24 mouse cellular contexts compared by ENCODE assay signal in genomic region chr11:33637107-33637506, GRCm38 (mm10). TPM values are rescaled to one million over a fixed set of nuclear protein-coding genes. Genes with fewer than 3 reads are reported as not detected.
DNase-seq lines count a peak whose midpoint lies in the region; ATAC-seq and TF ChIP-seq lines count a peak whose summit lies in the region.
"Had no signal": no experiment of that assay in that cellular context is flagged by ENCODE, and none has a peak within 500 bp of the region (broad histone marks: within the 10 kb centered on the region; RNA-seq: fewer than 3 reads in every experiment).

No protein-coding gene starts in this region.

- no peak for TF ChIP-seq EP300 in MEL (IDR thresholded peaks at IDR 0.05; ENCODE audit: low read depth in 1 of 2, low read length in 2 of 2)

- no peak overlapping the region for H3K27ac ChIP-seq in MEL (ENCODE audit: control insufficient read depth, low read depth, low read length)
- H3K27ac ChIP-seq in intestine, embryonic 16.5 days (ENCODE audit: low read length): no peak overlapping the region
- no peak overlapping the region for H3K27ac ChIP-seq in embryonic facial prominence, embryonic 10.5 days (replicated peaks)
- H3K27ac ChIP-seq: embryonic facial prominence, embryonic 12.5 days; forebrain, embryonic 13.5 days; forebrain, embryonic 15.5 days had no signal

- no peaks in the 10 kb centered on the region for H3K9me3 ChIP-seq in MEL (replicated peaks; ENCODE audit: insufficient read depth, low read length)
- no peaks in the 10 kb centered on the region for H3K9me3 ChIP-seq in intestine, embryonic 16.5 days (ENCODE audit: control insufficient read depth, low read length)
- no peaks in the 10 kb centered on the region for H3K9me3 ChIP-seq in embryonic facial prominence, embryonic 10.5 days
- H3K9me3 ChIP-seq: embryonic facial prominence, embryonic 12.5 days; forebrain, embryonic 13.5 days; forebrain, embryonic 15.5 days; G1E had no signal

- DNase-seq in MEL (ENCODE audit: low read depth, low spot score): peak; percentile 23
- no peak for DNase-seq in cerebellum, adult 9-10 months
- DNase-seq in embryonic facial prominence, embryonic 10.5 days (ENCODE audit: low spot score): no peak
- DNase-seq: adrenal gland, adult 2 months; adrenal gland, postnatal 10 days; adrenal gland, postnatal 25 days; B cell, adult 2 months; cerebellum, adult 11 months; cerebellum, adult 18-20 months; cerebellum, adult 8-10 months; cerebellum, postnatal 10 days; cerebellum, postnatal 25 days; embryo, embryonic 11 days; forebrain, postnatal 0 days had no signal

- H3K79me2 ChIP-seq in MEL (ENCODE audit: control insufficient read depth, insufficient read depth, low read length, poor library complexity): no peaks in the 10 kb centered on the region

- peaks cover 1% of the 10 kb centered on the region in 2 experiments; a peak in 2 of 4 replicates for H3K27me3 ChIP-seq in MEL (ENCODE audit: control insufficient read depth in 1 of 2, insufficient read depth in 2 of 2, low read length in 2 of 2)
- no peaks in the 10 kb centered on the region for H3K27me3 ChIP-seq in intestine, embryonic 16.5 days (replicated peaks; ENCODE audit: control insufficient read depth, insufficient read depth, low read length)
- H3K27me3 ChIP-seq in embryonic facial prominence, embryonic 10.5 days (replicated peaks; ENCODE audit: low read depth, poor library complexity, severe bottlenecking): no peaks in the 10 kb centered on the region
- H3K27me3 ChIP-seq: CH12.LX; embryonic facial prominence, embryonic 12.5 days; forebrain, embryonic 13.5 days; forebrain, embryonic 15.5 days had no signal

- WGBS in intestine, embryonic 16.5 days: 92% methylated on average over 2 of the region's 2 CpGs
- 92% methylated on average over 2 of the region's 2 CpGs for WGBS in embryonic facial prominence, embryonic 10.5 days

- no peak overlapping the region for H3K4me3 ChIP-seq in MEL (ENCODE audit: control insufficient read depth in 1 of 2, insufficient read depth in 1 of 2, low read depth in 2 of 2, low read length in 2 of 2)
- H3K4me3 ChIP-seq in intestine, embryonic 16.5 days (ENCODE audit: low read length): no peak overlapping the region
- H3K4me3 ChIP-seq in embryonic facial prominence, embryonic 10.5 days: no peak overlapping the region
- H3K4me3 ChIP-seq: embryonic facial prominence, embryonic 12.5 days; forebrain, embryonic 13.5 days; forebrain, embryonic 15.5 days had no signal

- ATAC-seq in granulocyte monocyte progenitor cell, adult 5-6 weeks (replicated peaks; ENCODE audit: poor library complexity, severe bottlenecking): peak; percentile 50
- ATAC-seq in intestine, embryonic 16.5 days: no peak
- ATAC-seq: CD4-positive, CD25-positive, alpha-beta regulatory T cell, adult 4 months; forebrain, embryonic 13.5 days; forebrain, embryonic 15.5 days; forebrain, postnatal 0 days had no signal

- no peak for TF ChIP-seq RAD21 in MEL (IDR thresholded peaks at IDR 0.05; ENCODE audit: low read depth, low read length)

- TF ChIP-seq POLR2A in MEL (IDR thresholded peaks at IDR 0.05; ENCODE audit: control insufficient read depth in 1 of 2, insufficient read depth in 1 of 2, low read depth in 1 of 2, low read length in 2 of 2, poor library complexity in 1 of 2): no peak

- H3K9ac ChIP-seq in MEL (ENCODE audit: control insufficient read depth, low read depth, low read length, poor library complexity, severe bottlenecking): no peak overlapping the region
- H3K9ac ChIP-seq in intestine, embryonic 16.5 days (ENCODE audit: low read depth, low read length): no peak overlapping the region
- H3K9ac ChIP-seq: embryonic facial prominence, embryonic 12.5 days; forebrain, embryonic 13.5 days; forebrain, embryonic 15.5 days; forebrain, postnatal 0 days had no signal

- no peaks in the 10 kb centered on the region for H3K36me3 ChIP-seq in MEL (ENCODE audit: control insufficient read depth in 1 of 2, insufficient read depth in 2 of 2, low read length in 2 of 2)
- no peaks in the 10 kb centered on the region for H3K36me3 ChIP-seq in intestine, embryonic 16.5 days (ENCODE audit: control insufficient read depth, insufficient read depth, low read length)
- H3K36me3 ChIP-seq in embryonic facial prominence, embryonic 10.5 days (replicated peaks): no peaks in the 10 kb centered on the region
- H3K36me3 ChIP-seq: embryonic facial prominence, embryonic 12.5 days; forebrain, embryonic 15.5 days; G1E had no signal

- H3K4me2 ChIP-seq in intestine, embryonic 16.5 days (ENCODE audit: low read depth, low read length): no peak overlapping the region
- H3K4me2 ChIP-seq: embryonic facial prominence, embryonic 12.5 days; forebrain, embryonic 13.5 days; forebrain, embryonic 15.5 days had no signal

- H3K4me1 ChIP-seq in MEL (ENCODE audit: control insufficient read depth in 1 of 2, insufficient read depth in 2 of 2, low read length in 2 of 2): no peaks in the 10 kb centered on the region
- H3K4me1 ChIP-seq in intestine, embryonic 16.5 days (ENCODE audit: control insufficient read depth, insufficient read depth, low read length): no peaks in the 10 kb centered on the region
- no peaks in the 10 kb centered on the region for H3K4me1 ChIP-seq in embryonic facial prominence, embryonic 10.5 days
- H3K4me1 ChIP-seq: embryonic facial prominence, embryonic 12.5 days; forebrain, embryonic 13.5 days; forebrain, embryonic 15.5 days had no signal

- TF ChIP-seq CTCF in MEL (IDR thresholded peaks at IDR 0.05 in 2 of 3, conservative IDR thresholded peaks at IDR 0.05 in 1 of 3; ENCODE audit: control insufficient read depth in 1 of 3, insufficient read depth in 1 of 3, low read depth in 2 of 3, low read length in 3 of 3, poor library complexity in 1 of 3, severe bottlenecking in 1 of 3): no peak

TF ChIP-seq in MEL, 35 proteins besides CTCF, POLR2A, EP300 and RAD21:
- no peak for TF ChIP-seq GABPA (IDR thresholded peaks at IDR 0.05; ENCODE audit: low read depth, low read length)
- no peak for TF ChIP-seq MAX (IDR thresholded peaks at IDR 0.05; ENCODE audit: low read length)
- TF ChIP-seq UBTF (IDR thresholded peaks at IDR 0.05; ENCODE audit: borderline replicate concordance, insufficient read depth, low read depth, low read length): no peak
- no peak for TF ChIP-seq POLR2AphosphoS5 (IDR thresholded peaks at IDR 0.05; ENCODE audit: borderline replicate concordance, low read depth, low read length)
- no peak for TF ChIP-seq HCFC1 (IDR thresholded peaks at IDR 0.05; ENCODE audit: low read depth, low read length)
- TF ChIP-seq GATA1 (IDR thresholded peaks at IDR 0.05; ENCODE audit: low read depth, low read length): no peak
- TF ChIP-seq TBP (IDR thresholded peaks at IDR 0.05; ENCODE audit: low read depth, low read length): no peak
- TF ChIP-seq TAL1 (IDR thresholded peaks at IDR 0.05; ENCODE audit: low read length): no peak
- no peak for TF ChIP-seq MXI1 (IDR thresholded peaks at IDR 0.05; ENCODE audit: low read depth, low read length)
- no peak for TF ChIP-seq MYC (IDR thresholded peaks at IDR 0.05; ENCODE audit: low read depth, low read length)
- no peak for TF ChIP-seq ZNF384 (IDR thresholded peaks at IDR 0.05; ENCODE audit: low read depth, low read length)
- TF ChIP-seq ETS1 (IDR thresholded peaks at IDR 0.05; ENCODE audit: low read depth, low read length): no peak
- TF ChIP-seq RCOR1 (IDR thresholded peaks at IDR 0.05; ENCODE audit: low read depth, low read length): no peak
- no peak for TF ChIP-seq USF1 (IDR thresholded peaks at IDR 0.05; ENCODE audit: low read depth, low read length)
- no peak for TF ChIP-seq MAFK (IDR thresholded peaks at IDR 0.05; ENCODE audit: borderline replicate concordance, low read depth, low read length)
- TF ChIP-seq MAZ (IDR thresholded peaks at IDR 0.05; ENCODE audit: low read depth, low read length): no peak
- no peak for TF ChIP-seq POLR2AphosphoS2 (IDR thresholded peaks at IDR 0.05; ENCODE audit: low read length)

RNA-seq across cellular contexts. Expression of gene D130052B06Rik, which starts 38.0 kb away (rescaled TPM):
- not detected in 2 replicates for total RNA-seq in MEL (2012; rRNA removed)
- polyA plus RNA-seq in MEL (2012; ENCODE audit: insufficient read depth in 1 of 2, insufficient read length in 2 of 2, low read depth in 1 of 2, low replicate concordance in 2 of 2, missing spikeins in 1 of 2): not detected
- total RNA-seq in granulocyte monocyte progenitor cell, adult 5-6 weeks (2014; fragmentation: Nextera tagmentation): not detected in 2 replicates
- total RNA-seq in granulocyte monocyte progenitor cell, adult 5-6 weeks (2017): not detected in 2 replicates
- polyA plus RNA-seq in intestine, embryonic 16.5 days (2015; fragmentation: Nextera tagmentation; extraction: Ambion mirVana): not detected in 2 replicates
- polyA plus RNA-seq in embryonic facial prominence, embryonic 10.5 days (2016; fragmentation: Nextera tagmentation; extraction: Ambion mirVana): 0.16 TPM in 1 of 2 replicates, not detected in the other
- total RNA-seq: adrenal gland, adult 2 months; adrenal gland, postnatal 10 days; adrenal gland, postnatal 25 days; CH12.LX; forebrain, postnatal 0 days had no signal
- polyA plus RNA-seq: adrenal gland, adult 2 months; CD4-positive, CD25-positive, alpha-beta regulatory T cell, adult 4 months; embryonic facial prominence, embryonic 14.5 days; forebrain, embryonic 11.5 days; forebrain, embryonic 13.5 days; forebrain, embryonic 15.5 days; forebrain, postnatal 0 days; G1E had no signal

RNA-seq across cellular contexts. Expression of gene Gabrp, which starts 58.3 kb away (rescaled TPM):
- total RNA-seq in MEL (2012; rRNA removed): not detected in 2 replicates
- not detected for polyA plus RNA-seq in MEL (2012; ENCODE audit: insufficient read depth in 1 of 2, insufficient read length in 2 of 2, low read depth in 1 of 2, low replicate concordance in 2 of 2, missing spikeins in 1 of 2)
- not detected in 2 replicates for total RNA-seq in granulocyte monocyte progenitor cell, adult 5-6 weeks (2014; fragmentation: Nextera tagmentation)
- total RNA-seq in granulocyte monocyte progenitor cell, adult 5-6 weeks (2017): not detected in 2 replicates
- polyA plus RNA-seq in intestine, embryonic 16.5 days (2015; fragmentation: Nextera tagmentation; extraction: Ambion mirVana): 0.05 and 0.11 TPM in 2 replicates
- 0.60 and 1.8 TPM in 2 replicates for polyA plus RNA-seq in embryonic facial prominence, embryonic 10.5 days (2016; fragmentation: Nextera tagmentation; extraction: Ambion mirVana)
- total RNA-seq: adrenal gland, adult 2 months; adrenal gland, postnatal 10 days; adrenal gland, postnatal 25 days; forebrain, postnatal 0 days had no signal
- polyA plus RNA-seq: adrenal gland, adult 2 months; CD4-positive, CD25-positive, alpha-beta regulatory T cell, adult 4 months; forebrain, embryonic 13.5 days; forebrain, embryonic 15.5 days; forebrain, postnatal 0 days; G1E had no signal
